Mouse (Mus musculus) midbrain, embryonic 16.5 days (tissue): ENCODE results near the gene Rbm10. TPM values are rescaled to one million over a fixed set of nuclear protein-coding genes. Genes with fewer than 3 reads are reported as not detected.

Experiments used
- ATAC-seq: fragments of 200-750 bp; cut with Nextera tagmentation; 2 replicates; pipeline ENCODE4 v1.8.0; 2017; ENCODE audit warnings: moderate TSS enrichment
- H3K27ac ChIP-seq: fragments of 300-500 bp; sonication (generic); 2 replicates; pipeline ENCODE4 v1.5.1; 2014; ENCODE audit warnings: mild to moderate bottlenecking, low read length, mixed read lengths
- H3K27me3 ChIP-seq: fragments of 300-500 bp; sonication (generic); 2 replicates; pipeline ENCODE4 v1.6.1; 2014; ENCODE audit warnings: low read depth, low read length, mixed read lengths; ENCODE audit not compliant: control insufficient read depth, insufficient read depth
- H3K36me3 ChIP-seq: fragments of 300-500 bp; sonication (generic); 2 replicates; pipeline ENCODE4 v1.6.1; 2014; ENCODE audit warnings: mild to moderate bottlenecking, low read length, moderate library complexity, mixed read lengths; ENCODE audit not compliant: control insufficient read depth, insufficient read depth
- H3K4me1 ChIP-seq: fragments of 300-500 bp; sonication (generic); 2 replicates; pipeline ENCODE4 v1.6.1; 2014; ENCODE audit warnings: mild to moderate bottlenecking, low read length, mixed read lengths; ENCODE audit not compliant: control insufficient read depth, insufficient read depth
- H3K4me2 ChIP-seq: fragments of 300-500 bp; sonication (generic); 2 replicates; pipeline ENCODE4 v1.6.1; 2014; ENCODE audit warnings: mild to moderate bottlenecking, low read length, mixed read lengths
- H3K4me3 ChIP-seq: fragments of 300-500 bp; sonication (generic); 2 replicates; pipeline ENCODE4 v1.5.1; 2014; ENCODE audit warnings: low read depth, mild to moderate bottlenecking, low read length, moderate library complexity, mixed read lengths
- H3K9ac ChIP-seq: fragments of 300-500 bp; sonication (generic); 2 replicates; pipeline ENCODE4 v1.6.1; 2014; ENCODE audit warnings: low read depth, low read length, mixed read lengths
- H3K9me3 ChIP-seq: fragments of 300-500 bp; sonication (generic); replicated peaks from 2 replicates; pipeline ENCODE4 v1.6.1; 2014; ENCODE audit warnings: mild to moderate bottlenecking, low read length, mixed read lengths; ENCODE audit not compliant: control insufficient read depth, poor library complexity, severe bottlenecking
- WGBS: fragments of 180-500 bp; shearing (Covaris S2); extraction: QIAGEN DNeasy Blood & Tissue Kit; methylation state at CpG from one replicate; pipeline ENCODE4 v1.1.7; 2014; 5-methylcytosine and 5-hydroxymethylcytosine counted together
- polyA plus RNA-seq: library from polyadenylated mRNA; unstranded; fragments of >200 nt; fragmentation: Nextera tagmentation; extraction: Ambion mirVana; gene quantifications from 2 replicates; pipeline ENCODE4 v1.2.1, GENCODE M21; 2015

Gene Rbm10
- polyA plus RNA-seq, result 48.2 and 55.3 TPM in 2 replicates

DNA sequence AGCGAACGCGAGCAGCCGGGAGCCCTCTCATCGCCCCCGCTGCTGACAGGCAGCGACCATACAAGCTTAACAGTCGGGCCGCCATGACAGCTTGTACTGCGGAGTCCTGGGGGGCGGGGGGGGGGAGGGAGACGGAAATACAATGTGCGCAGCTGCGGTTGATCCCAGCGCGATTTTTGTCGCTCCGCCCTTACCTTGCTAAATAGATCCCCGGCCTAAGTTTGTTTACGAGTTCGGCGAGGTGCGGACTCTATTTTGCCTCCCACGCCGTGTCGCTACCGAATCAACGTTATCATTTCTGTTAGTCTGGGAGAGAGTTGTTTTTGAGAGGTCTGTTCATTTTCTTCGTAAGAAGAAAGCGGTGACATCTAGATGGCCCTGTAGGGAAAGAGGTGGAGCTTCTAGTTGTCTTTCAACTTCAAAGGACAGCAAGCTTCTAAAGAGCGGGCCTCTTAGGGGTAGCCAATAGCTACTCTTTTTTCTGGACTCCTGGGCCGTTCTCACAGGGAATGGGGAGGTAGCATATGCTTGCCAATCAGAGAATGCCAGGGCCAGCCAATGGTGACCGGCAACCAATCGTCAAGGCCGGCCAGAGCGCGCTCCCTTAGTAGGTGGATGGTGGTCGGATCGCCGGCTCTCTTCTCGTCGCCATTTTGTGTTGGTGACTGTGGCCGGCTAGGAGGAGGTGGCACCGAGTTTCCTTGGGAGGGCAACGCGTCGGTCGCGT, at the start of gene Rbm10, which contains the start of gene Ndufb11:
Gene Rbm10 (plus strand): TSS at position 328 of the 727 bp plus-strand sequence.
Gene Ndufb11 (minus strand): TSS at position 444 of the 727 bp plus-strand sequence.
- no peaks in the 10 kb centered on the region for H3K27me3 ChIP-seq
- no peaks in the 10 kb centered on the region for H3K9me3 ChIP-seq
- peak within 1 kb of the TSS; percentile 56 for H3K4me3 ChIP-seq

DNA sequence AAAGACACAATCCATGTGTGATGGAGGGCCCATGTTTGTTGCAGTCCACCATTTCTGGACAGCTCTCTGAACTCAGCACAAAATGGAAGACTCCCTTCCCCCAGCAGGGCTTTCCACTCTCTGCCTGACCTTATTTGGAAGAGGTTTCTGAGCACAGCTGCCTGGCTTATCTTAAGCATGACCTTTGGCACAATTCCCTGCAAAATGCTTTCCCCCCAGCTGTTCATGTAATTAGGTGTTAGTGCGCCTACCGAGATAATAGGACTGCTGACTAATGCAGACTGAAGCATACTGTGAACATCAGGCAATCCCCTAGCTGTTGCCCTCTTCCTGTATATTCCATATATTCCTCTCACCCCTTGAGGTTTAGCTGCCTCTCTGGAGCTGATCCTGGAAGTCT, 46.3 kb upstream of the Rbm10 start:
- Histone ChIP-seq H3K9ac (no peak overlapping the region), H3K36me3 (no peaks in the 10 kb centered on the region), H3K4me1 (no peaks in the 10 kb centered on the region), H3K27ac (no peak overlapping the region), H3K9me3 (no peaks in the 10 kb centered on the region), H3K4me3 (no peak overlapping the region), H3K27me3 (no peaks in the 10 kb centered on the region), H3K4me2 (no peak overlapping the region)
- no peak for ATAC-seq
- 50% methylated on average over 2 of the region's 2 CpGs for WGBS

More for the DNA sequence above, at the start of gene Rbm10, which contains the start of gene Ndufb11:
- H3K4me1 ChIP-seq, result peaks cover 15% of the 10 kb centered on the region
- H3K36me3 ChIP-seq, result no peaks in the 10 kb centered on the region
- ATAC-seq, result peak; percentile 98
- peak within 1 kb of the TSS; percentile 68 for H3K4me2 ChIP-seq
- 18% methylated on average over 46 of the region's 49 CpGs for WGBS
- H3K9ac ChIP-seq, result peak within 1 kb of the TSS; percentile 75
- H3K27ac ChIP-seq, result peak within 1 kb of the TSS; percentile 90

DNA sequence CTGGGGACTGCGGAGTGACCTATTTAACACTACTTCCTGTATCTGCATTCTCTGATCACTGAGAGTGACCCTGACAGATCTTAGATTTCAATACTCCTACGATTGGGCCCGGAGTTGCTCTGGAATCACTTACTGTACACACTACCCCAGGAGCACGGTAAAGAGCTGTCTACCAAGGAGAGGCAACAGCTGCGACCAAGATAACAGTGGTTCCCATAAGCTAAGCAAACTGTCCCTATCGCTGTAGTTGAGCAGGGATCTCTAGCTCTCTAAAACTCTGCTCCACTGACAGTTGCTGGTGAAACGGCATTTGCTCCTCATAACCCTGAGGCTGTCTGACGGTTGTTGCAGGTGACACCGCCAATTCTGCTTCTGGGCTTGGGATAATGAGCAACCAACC, 44.6 kb upstream of the Rbm10 start:
- Histone ChIP-seq H3K27me3 (no peaks in the 10 kb centered on the region), H3K27ac (no peak overlapping the region), H3K4me2 (no peak overlapping the region), H3K9ac (no peak overlapping the region), H3K4me3 (no peak overlapping the region), H3K36me3 (no peaks in the 10 kb centered on the region), H3K4me1 (no peaks in the 10 kb centered on the region), H3K9me3 (no peaks in the 10 kb centered on the region)
- ATAC-seq, result no peak
- 81% methylated on average over 9 of the region's 9 CpGs for WGBS

DNA sequence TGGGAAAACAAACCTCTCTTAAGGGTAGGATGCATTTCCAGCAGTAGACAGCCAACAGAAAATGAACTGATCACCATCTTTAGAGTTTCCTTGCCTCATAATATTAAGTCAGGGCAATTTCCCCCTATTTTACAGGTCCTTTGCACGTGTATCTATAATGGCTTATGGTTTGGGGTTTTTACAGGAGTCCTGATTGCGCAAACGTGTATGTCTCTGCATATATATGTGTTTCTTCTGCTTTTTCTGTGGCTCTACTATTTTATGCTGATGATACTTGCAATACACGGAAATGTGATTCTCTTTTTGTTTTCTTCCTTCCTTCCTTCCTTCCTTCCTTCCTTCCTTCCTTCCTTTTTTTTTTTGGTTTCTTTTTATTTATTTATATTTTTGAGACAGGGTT, 43.4 kb upstream of the Rbm10 start:
- H3K27me3 ChIP-seq, result no peaks in the 10 kb centered on the region
- H3K9ac ChIP-seq, result no peak overlapping the region
- no peak for ATAC-seq
- 85% methylated on average over 4 of the region's 4 CpGs for WGBS
- no peak overlapping the region for H3K4me2 ChIP-seq
- H3K27ac ChIP-seq, result no peak overlapping the region
- H3K9me3 ChIP-seq, result no peaks in the 10 kb centered on the region
- no peaks in the 10 kb centered on the region for H3K36me3 ChIP-seq
- H3K4me3 ChIP-seq, result no peak overlapping the region
- no peaks in the 10 kb centered on the region for H3K4me1 ChIP-seq

DNA sequence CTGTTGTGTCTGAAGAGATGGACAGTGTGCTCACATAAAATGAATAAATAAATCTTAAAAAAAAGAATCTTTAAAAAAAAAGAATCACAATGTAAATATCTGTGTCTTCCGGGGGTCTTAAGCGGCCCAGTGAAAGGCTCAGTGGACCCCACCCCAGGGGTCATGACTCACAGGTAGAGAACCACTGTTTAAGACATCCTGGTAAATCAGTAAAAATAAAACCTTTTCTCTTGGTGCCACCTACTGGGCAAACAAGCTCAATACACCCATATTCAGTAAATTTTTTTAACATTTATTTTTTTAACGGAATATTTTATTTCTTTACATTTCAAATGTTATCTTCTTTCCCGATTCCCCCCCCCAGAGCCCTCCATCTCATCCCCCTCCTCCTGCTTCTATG, 29.3 kb upstream of the Rbm10 start:
- no peaks in the 10 kb centered on the region for H3K27me3 ChIP-seq
- no peak overlapping the region for H3K9ac ChIP-seq
- H3K27ac ChIP-seq, result no peak overlapping the region
- no peak overlapping the region for H3K4me3 ChIP-seq
- no peaks in the 10 kb centered on the region for H3K4me1 ChIP-seq
- H3K9me3 ChIP-seq, result no peaks in the 10 kb centered on the region
- H3K4me2 ChIP-seq, result no peak overlapping the region
- no peak for ATAC-seq
- no peaks in the 10 kb centered on the region for H3K36me3 ChIP-seq
- 13% methylated on average over 4 of the region's 4 CpGs for WGBS

DNA sequence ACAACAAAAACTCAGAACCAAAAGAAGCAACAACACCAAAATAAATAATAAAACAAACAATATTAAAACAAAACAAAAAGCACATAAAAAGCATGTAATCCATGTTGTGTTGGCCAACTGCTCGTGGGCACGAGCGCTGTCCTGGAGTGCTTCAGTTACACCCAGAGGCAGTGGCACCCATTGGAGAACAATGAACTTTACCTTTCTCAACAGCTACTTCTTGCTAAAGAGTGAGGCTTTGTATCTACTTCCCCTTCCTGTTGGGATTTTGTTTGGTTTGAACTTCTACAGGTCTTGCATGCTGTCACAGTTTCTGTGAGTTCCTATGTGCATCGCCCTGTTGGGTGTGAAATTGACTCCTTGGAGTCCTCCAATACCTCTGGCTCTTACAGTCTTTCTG, 8.8 kb upstream of the Rbm10 start:
- no peak overlapping the region for H3K4me2 ChIP-seq
- no peaks in the 10 kb centered on the region for H3K36me3 ChIP-seq
- H3K4me3 ChIP-seq, result no peak overlapping the region
- ATAC-seq, result no peak
- no peaks in the 10 kb centered on the region for H3K27me3 ChIP-seq
- H3K9me3 ChIP-seq, result no peaks in the 10 kb centered on the region
- no peak overlapping the region for H3K9ac ChIP-seq
- no peaks in the 10 kb centered on the region for H3K4me1 ChIP-seq
- WGBS, result 88% methylated on average over 4 of the region's 4 CpGs
- H3K27ac ChIP-seq, result no peak overlapping the region

DNA sequence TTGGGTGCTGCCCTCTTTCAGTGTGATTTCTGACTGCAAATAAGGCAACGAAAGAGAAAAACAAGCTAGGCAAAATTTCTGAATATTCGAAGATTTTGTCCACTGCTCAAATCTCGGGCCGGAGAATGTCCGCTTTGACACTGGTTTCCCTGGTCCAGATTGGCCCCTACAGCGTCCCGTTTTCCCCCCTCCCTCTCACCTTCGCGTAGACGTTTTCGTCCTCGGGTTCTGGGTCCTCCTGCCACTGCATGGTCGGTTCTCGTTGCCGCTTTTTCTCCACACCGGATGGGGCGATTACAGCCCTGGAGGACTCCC, 485 bp upstream of the Rbm10 start:
- peak overlapping the region; percentile 56 for H3K4me3 ChIP-seq
- peak overlapping the region; percentile 60 for H3K4me2 ChIP-seq
- H3K27ac ChIP-seq, result peak overlapping the region; percentile 90
- ATAC-seq, result peak; percentile 63; the same call in 1 of the 2 replicates
- H3K27me3 ChIP-seq, result no peaks in the 10 kb centered on the region
- H3K9me3 ChIP-seq, result no peaks in the 10 kb centered on the region
- peak overlapping the region; percentile 73 for H3K9ac ChIP-seq
- H3K4me1 ChIP-seq, result peaks cover 15% of the 10 kb centered on the region
- WGBS, result 27% methylated on average over 17 of the region's 17 CpGs
- no peaks in the 10 kb centered on the region for H3K36me3 ChIP-seq

DNA sequence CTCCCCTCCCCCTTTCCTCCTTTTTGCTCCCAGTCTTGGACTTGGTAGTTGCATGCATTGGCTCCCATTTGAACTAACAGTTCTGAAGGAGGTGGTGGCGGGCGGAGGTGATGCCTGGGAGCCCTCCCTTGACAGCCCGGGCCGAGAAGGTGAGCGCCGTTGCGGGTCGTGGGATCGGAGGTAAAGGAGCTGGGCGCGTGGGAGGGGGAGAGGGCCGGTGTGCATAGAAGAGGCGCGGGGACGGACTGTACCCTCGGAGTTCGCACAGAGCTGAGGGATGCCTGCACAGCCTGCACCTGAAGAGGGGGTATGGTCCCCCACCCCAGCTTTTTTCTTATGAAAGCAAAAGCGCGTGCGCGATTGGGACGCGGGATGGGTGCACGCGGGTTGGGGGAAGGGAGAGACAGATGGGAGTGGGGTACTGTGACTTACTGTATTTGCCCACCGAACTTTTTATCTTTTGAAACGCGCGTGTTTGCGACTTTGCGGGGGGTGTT, 648 bp downstream of the Rbm10 start:
- Histone ChIP-seq H3K36me3 (no peaks in the 10 kb centered on the region), H3K4me1 (peaks cover 15% of the 10 kb centered on the region), H3K9ac (peak overlapping the region; percentile 75), H3K4me3 (peak overlapping the region; percentile 56), H3K27me3 (no peaks in the 10 kb centered on the region), H3K4me2 (peak overlapping the region; percentile 68), H3K27ac (peak overlapping the region; percentile 90), H3K9me3 (no peaks in the 10 kb centered on the region)
- peak; percentile 76 for ATAC-seq
- 16% methylated on average over 25 of the region's 31 CpGs for WGBS

DNA sequence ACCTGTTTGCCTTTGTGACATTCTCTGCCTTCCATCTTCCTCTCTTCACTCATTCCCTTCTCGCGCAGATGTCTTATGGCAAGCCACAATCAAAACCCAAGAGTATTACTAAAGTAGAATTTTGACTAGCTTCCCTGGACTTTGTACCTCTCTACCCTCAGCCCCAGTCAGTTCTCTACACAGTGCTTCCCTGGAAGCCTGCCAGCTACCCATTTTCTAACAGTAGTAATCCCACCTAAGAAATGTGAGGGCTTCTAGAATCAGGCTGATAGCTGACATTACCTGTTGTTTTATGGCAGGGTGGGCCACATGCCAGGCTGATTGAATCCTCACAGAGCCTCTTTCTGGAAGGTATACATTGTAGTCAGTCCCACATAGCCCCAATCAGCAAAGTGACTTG, 20.8 kb downstream of the Rbm10 start:
- Histone ChIP-seq H3K4me2 (no peak overlapping the region), H3K27ac (no peak overlapping the region), H3K9me3 (no peaks in the 10 kb centered on the region; the same call in 1 of the 2 replicates), H3K4me1 (no peaks in the 10 kb centered on the region), H3K36me3 (peaks cover 9% of the 10 kb centered on the region), H3K4me3 (no peak overlapping the region), H3K27me3 (no peaks in the 10 kb centered on the region), H3K9ac (no peak overlapping the region)
- ATAC-seq, result no peak
- 100% methylated on average over 2 of the region's 2 CpGs for WGBS
